Mouse (Mus musculus) brain, adult 10 weeks (tissue): Measurements from ENCODE around the gene Galnt6. TPM values are rescaled to one million over a fixed set of nuclear protein-coding genes. Genes with fewer than 3 reads are reported as not detected.

Source experiments
- polyA plus RNA-seq: library from polyadenylated mRNA; stranded (reverse); fragments of 350-450 nt; fragmentation: Illumina TruSeq; extraction: RNeasy Lipid Tissue Mini Kit (QIAGEN cat#74804); gene quantifications from one replicate; pipeline ENCODE4 v1.2.3, GENCODE M21; 2015; ENCODE audit warnings: low read depth, low replicate concordance

The Galnt6 gene
- polyA plus RNA-seq = 12.5 TPM

DNA sequence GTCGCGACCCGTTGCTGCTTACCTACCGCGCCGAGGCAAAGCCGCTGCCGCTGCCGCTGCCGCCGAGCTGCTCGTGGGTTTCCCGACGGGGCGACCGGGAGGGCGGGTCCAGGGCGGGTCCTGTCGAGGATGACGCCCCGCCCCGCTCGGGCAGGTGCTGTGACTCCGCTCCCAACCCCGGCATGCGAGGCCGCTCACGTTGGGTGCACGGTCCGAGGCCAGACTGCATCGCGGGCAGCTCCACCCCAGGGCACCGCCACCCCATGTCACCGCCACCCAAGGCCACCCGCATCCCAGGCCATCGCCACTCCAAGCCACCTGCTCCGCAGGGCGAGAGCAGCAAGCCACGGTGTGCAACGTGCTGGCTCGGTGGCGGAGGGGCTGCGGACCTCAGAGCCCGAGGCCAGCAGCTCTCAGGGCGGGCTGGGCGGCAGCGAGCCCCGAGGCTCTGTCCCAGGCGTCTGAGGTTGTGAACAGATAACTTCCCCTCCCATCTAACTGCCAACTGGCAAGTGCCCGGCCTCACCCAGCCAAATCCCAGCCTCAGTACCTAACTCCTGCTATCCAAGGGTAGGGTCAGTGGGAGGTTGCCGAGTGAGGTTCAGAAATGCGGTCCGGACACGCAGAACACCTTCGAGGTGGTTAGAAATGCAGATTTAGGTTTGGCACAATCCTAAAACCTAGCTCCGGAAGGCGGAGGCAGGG, at the start of gene Galnt6:
Galnt6 (minus strand) TSS at position 96 of the 705 bp plus-strand sequence.

DNA sequence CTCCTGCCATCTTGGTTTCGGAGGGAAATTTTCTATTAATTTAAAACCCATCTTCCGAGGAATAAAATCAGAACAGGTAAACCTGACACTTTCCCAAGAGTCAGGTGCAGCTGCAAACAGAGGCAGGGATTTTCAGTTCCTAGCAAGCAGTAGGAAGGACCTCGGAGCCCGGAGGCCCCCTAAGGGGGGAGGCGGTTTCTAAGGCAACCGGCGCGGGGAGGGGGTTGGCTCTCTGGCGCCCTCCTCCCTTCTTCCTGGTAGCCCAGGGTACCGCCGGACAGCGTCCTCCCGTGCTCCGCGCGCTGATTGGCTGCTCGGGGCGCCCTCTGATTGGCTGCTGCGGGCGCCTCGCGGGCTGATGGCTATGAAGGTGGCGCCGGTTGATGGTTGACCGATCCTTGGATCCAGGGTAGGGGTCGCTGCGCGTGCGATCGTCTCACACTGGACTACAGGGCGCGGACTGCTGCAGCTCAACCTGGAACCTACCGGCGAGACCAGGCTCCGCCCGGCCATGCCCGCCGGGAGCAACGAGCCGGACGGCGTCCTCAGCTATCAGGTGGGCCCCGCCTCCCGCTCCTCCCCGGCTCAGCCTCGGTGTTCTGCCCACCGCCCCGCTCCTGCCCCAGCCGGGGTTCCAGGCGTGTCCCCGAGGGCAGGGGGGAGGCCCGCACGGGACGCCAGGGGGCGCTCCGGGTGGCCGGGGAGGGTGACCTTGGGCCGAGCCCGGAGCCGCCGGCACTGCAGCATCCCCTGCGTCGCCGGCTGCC, 32.4 kb upstream of the Galnt6 start, which contains the start of gene Slc4a8:
Slc4a8 (plus strand) TSS at position 329 of the 767 bp plus-strand sequence.

DNA sequence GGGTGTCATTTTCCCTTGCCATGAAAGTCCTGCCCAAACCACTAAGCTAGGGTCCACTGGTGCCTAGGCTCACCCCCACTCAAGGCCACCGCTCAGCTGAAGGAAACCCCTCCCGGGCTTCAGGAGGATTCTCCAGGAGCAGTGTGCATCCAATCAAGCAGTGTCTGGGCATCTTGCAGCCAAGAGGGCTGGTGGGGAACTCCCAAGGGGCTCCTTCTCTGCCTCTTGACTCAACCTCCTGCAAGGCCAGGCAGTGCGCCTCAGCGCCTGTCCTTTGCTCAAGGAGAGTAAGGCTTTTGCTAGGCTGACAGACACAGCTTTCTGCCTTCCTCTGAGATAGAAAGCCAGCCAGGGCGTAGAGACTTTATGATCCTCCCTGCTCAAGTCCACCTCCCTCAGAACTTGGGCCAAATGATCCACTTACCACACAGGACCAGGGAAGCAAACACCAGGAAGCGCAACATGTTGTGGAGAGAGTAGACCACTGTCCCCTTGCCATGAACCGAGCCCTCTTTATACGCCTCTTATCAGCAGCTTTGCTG, 41.7 kb downstream of the Galnt6 start, which contains the start of gene Cela1:
Cela1 (minus strand) TSS at position 492 of the 542 bp plus-strand sequence.

DNA sequence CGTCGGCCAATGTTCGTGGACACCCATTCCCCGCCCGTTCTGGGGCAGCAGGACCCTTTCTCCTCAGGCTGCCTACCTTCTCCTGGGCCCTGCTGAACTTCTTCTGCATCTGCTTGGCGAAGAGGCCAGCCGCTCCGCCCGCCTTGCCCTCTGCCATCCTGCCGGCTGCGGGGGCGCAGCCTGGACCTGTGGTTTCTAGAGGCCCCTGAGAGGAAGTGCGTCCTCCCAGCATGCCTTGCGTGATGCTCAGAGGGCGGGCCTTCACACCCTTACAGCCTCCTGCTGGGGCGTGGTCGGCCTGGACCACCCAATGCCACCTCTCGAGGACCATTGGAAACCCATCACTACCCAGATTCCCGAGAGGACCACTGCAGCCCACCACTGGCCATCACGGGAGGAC, 59.8 kb downstream of the Galnt6 start, which contains the start of gene Bin2:
Bin2 (minus strand) TSS at position 217 of the 400 bp plus-strand sequence.

Other genes with a start within 250 kb of the Galnt6 start
- 13.2 TPM for gene Csrnp2, start 233.9 kb downstream of the Galnt6 start, polyA plus RNA-seq
- 16.7 TPM for gene Tfcp2, start 177.4 kb downstream of the Galnt6 start, polyA plus RNA-seq
- 102 TPM for gene Pou6f1, start 129.4 kb downstream of the Galnt6 start, polyA plus RNA-seq
- gene Dazap2, start 114.0 kb downstream of the Galnt6 start, polyA plus RNA-seq = 161 TPM
- gene Smagp, start 92.4 kb downstream of the Galnt6 start, polyA plus RNA-seq = 3.5 TPM
- gene Bin2, start 59.8 kb downstream of the Galnt6 start, polyA plus RNA-seq = 6.3 TPM
- 6.1 TPM for gene Cela1, start 41.5 kb downstream of the Galnt6 start, polyA plus RNA-seq
- 25.7 TPM for gene Slc4a8, start 32.4 kb upstream of the Galnt6 start, polyA plus RNA-seq
- gene Scn8a, start 140.5 kb upstream of the Galnt6 start, polyA plus RNA-seq = 82.5 TPM